Mouse (Mus musculus) telencephalon, adult 2 months (tissue): ENCODE results near the gene Osbpl2.

Source experiments
- DNase-seq: peaks from one replicate; pipeline ENCODE4 v3.0.0-alpha.2; 2011; ENCODE audit warnings: low read depth, low spot score

Gene Osbpl2

GRCm38 (mm10) chr2:180200681-180201080 lies 81.6 kb downstream of the Osbpl2 start:
- DNase-seq: no peak

GRCm38 (mm10) chr2:180201303-180201702 lies 82.2 kb downstream of the Osbpl2 start:
- no peak for DNase-seq

GRCm38 (mm10) chr2:180202263-180202662 lies 83.2 kb downstream of the Osbpl2 start:
- no peak for DNase-seq

GRCm38 (mm10) chr2:180202805-180203204 lies 83.7 kb downstream of the Osbpl2 start:
- DNase-seq: no peak

- no peak for DNase-seq
Measured at GRCm38 (mm10) chr2:180204501-180204900, 85.4 kb downstream of the Osbpl2 start.

- DNase-seq: no peak
Measured at GRCm38 (mm10) chr2:180205083-180205955, 86.2 kb downstream of the Osbpl2 start.

GRCm38 (mm10) chr2:180205956-180206280 lies 86.8 kb downstream of the Osbpl2 start:
- DNase-seq: no peak

GRCm38 (mm10) chr2:180207840-180208239 lies 88.7 kb downstream of the Osbpl2 start:
- no peak for DNase-seq

- no peak for DNase-seq
Measured at GRCm38 (mm10) chr2:180208976-180209375, 89.9 kb downstream of the Osbpl2 start.

- DNase-seq: no peak
Measured at GRCm38 (mm10) chr2:180212255-180212654, 93.1 kb downstream of the Osbpl2 start.
